Mouse (Mus musculus) frontal cortex, postnatal 14 days (tissue): ENCODE measurements around the gene Clmn.

ENCODE experiments used
- DNase-seq, 2 experiments: peaks; one replicate each; pipeline ENCODE4 v3.0.0; 2022; ENCODE audit warnings: low spot score in 2 of 2

The Clmn gene

DNA sequence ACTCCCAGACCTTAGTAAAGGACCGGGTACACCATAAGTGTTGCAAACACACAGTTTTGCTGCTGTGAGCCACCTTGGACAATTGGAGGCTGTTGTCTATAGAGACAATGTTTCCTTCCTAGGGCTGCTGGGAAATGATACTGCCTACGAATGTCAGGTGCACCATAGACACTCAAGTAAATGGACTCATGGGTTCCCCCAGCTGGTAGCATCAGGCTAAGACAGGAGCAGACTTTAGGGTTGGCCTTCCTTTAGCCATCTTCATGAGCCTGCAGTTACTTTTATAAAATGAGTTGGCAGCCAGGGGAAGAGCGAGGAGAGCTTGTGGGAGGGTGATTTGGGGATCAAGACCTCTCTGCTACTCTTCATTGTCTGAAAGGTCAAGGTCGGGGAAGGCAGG lies 52.2 kb downstream of the Clmn start:
- DNase-seq = no peak

DNA sequence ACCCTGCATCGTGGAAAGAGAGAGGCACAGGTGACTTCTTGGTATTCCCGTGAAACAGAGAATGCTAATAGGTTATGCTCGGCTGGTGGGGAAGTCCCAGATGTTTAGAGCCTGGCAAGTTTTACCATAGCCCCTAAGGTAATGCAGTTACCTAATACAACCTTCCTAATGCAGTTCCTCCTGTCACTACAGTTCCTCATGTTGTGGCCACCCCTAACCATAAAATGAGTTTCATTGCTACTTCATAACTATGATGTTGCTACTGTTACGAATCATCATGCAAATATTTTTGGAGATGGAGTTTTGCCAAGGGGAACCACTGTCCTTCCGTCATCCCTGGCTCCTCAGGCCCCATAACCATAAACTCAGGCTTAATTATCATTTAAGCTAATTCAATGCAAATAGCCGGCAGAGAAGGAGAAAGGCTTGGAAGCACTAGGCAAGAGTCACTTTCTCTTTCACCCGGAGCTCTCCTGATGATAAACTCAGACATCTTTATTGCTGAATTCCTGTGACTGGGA lies 53.9 kb downstream of the Clmn start:
- no peak for DNase-seq

DNA sequence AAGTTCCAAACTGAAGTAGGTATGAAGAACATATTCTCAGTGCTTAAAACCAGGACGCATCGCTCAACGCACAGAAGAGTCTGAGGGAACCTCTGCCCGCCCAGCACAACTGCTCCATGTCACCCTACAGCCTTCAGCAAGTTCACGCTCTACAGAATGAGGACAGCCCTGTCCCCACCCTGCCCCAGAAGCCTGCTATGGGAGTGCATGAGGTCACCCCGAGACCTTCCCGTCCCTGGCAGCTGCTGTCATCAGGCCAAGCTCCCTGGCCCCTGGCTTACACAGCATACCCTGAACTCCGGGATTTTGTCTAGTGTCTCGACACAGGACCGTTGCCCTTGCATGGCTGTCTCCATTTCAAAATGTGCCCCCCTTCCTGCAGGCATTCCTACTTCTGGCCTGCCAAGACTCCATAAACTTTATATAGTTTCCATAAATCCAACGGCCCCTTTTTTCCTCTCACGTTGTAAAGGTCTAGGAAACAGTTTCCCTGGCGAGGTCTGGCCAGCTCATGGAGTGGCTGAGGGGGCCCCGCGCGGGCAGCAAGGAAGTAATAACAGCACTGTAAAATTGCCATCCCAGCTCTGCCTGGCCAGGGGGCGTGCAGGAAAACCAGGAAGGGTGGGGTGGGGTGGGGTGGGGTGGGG lies 56.3 kb downstream of the Clmn start:
- no peak for DNase-seq

DNA sequence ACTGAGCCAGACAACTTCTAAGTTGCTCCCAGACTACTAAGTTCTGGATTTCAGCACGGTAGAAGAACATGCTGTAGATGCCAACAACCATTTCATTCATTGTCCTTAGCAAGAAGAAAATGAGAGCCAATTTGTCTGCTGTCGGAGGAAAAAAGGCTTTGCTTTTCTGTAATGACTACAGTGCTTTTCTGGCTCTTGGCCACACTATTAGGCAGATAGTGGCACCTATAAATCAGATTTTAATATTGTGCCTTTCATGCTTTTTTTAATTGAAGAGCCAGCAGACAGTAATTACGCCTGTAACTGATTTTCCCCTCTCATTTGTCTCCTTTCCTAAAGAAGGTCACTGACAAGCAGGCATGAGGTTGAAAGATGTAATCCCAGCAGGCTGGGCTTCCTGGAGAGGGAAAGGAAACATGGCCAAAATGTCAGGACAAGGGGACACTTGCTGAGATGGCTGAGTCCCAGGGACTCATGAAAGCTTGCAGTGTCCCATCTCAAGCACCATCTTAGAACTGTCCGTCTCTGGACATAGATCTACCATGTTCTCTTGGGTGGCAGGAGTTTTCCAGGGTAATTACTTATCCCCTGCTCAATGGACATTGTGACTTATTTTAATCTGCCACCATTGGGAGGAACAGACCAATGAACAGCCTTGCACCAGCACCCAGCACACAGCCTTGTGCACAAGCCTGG lies 58.0 kb downstream of the Clmn start:
- DNase-seq = no peak

DNA sequence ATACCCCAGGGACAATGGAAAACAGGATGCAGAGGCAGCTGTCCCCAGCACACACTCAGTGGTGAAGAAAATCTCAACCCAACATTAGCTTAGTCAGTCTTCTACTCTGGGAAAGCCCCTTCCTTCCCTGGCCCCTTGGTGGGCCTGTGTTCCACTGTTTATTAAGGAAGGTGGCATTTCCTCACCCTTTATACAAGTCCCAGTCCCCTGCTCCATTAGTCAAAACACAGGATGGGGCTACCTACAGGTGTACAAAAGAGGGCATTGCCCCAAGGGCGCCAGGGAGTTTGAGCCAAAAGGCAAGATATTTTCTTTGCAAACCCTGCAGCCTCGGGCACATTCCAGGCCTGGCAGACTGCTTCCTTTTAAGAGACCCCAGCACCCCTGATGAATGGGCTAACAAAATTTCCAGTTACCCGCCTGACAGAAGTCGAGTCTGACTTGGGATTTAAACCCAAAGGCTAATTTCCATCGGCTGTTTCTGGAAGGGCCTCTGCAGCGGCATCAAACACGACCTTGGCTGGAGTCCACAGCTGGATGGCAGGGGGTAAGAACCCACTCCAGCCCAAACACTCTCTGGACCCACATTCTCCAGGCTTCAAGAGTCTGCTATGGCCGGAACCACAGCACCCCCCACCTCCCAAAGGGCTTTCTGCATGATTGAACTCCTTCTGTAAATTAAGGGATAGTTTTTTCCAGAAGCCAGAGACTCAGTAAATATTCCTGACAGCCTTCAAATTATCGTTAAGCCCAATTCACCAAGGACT lies 63.2 kb downstream of the Clmn start:
- DNase-seq = no peak

DNA sequence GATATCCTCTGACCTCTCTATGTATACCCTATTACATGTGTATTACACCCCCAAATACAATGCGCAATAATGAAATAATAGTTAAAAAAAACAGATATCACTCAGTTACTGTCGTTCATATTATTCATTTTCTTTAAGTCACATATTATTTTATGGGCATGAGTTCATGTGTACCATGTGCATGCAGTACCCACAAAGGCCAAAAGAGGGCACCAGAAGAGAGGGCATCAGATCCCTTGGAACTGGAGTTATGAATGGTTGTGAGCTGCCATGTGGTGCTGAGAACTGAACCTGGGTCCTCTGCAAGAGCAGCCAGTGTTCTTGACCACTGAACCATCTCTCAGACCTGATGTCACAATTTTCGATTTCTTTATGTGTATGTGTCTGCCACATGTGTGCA lies 65.5 kb downstream of the Clmn start:
- no peak for DNase-seq

DNA sequence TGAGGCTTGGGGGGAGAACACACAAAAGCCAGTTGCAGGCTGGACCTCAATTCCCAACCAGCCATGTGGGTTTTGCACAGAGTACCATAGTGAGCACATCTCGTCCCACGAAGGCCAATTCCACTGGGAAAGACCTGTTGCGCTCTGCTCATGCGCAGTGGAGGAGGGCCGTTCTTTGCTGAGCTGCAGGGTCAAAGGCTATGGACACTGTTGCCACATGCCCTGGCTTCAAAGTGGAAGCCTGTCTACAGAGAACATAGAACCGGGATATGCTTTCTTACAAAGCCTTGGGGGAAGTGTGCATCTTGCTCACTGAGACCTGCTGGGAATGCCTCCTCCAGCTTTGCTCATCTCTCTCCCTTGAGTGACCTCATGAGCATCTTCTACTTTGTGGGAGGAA lies 67.0 kb downstream of the Clmn start:
- DNase-seq = no peak

DNA sequence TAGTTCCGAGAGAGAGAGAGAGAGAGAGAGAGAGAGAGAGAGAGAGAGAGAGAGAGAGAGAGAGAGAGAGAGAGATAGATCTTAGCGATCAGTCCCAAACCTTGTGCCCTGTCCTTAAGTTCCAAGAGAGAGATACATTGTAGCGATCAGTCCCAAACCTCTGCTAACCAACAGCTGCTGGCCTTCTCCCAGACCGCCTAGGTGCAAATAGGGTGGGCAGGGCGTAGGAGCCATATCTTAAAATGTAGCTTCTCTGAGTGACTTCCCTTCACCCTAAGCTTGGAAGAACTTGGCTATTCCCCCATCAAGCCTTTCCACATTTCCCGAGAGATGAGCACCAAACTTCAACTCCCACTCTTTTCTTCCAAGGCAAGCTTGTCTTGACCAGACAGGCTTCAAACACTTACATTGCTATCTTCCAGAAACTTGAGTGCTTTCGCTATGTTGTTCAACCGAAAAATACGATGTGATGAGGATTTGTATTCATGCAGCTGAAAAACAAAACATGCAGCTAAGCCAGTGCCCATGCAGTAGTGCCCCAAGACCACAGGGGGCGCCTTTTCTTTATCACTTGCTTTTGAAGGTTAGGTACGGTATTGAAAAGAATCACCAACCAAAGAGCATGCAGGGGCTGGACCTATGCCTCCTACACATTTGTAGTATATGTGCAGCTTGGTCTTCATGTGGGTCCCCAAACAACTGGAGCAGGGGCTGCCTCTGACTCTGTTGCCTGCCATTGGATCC lies 68.1 kb downstream of the Clmn start:
- no peak for DNase-seq

DNA sequence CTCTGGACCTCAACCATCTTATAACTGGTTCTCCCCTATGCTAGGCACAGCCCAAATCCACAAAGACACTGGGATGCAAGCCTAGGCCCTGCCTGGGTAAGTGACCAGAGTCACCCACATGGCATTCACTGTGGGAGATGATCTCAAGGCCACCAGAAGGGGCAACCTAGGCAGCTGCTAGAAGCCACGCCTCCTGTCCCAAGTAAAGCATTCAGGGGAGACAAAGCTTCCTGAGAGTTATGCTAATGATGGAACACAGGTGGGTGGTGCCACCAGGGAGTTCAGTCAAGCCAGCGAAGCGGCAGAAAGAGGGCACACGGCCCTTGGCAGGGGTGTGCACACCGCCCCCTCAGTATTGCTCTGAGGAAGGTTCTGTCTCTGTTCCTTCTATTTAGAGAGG lies 69.9 kb downstream of the Clmn start:
- no peak for DNase-seq

DNA sequence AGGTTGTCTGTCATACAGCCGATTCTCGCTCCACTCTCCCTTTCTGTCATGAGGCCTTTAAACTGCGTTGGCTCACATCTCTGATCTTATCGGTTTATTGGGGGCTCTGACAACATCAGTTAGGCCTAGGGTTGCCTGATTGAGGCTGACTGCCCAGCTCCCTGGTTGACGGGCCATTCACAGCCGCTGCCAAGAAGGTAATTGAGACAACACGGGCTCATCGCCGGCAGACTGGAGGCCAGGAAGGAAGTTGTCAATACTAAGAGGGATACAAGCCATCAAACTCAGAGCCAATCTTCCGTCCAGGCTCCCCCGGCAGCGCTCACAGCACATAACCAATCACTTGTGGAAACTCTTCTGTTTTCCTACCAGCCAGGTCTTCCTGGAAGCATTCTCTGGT lies 71.4 kb downstream of the Clmn start:
- no peak for DNase-seq

DNA sequence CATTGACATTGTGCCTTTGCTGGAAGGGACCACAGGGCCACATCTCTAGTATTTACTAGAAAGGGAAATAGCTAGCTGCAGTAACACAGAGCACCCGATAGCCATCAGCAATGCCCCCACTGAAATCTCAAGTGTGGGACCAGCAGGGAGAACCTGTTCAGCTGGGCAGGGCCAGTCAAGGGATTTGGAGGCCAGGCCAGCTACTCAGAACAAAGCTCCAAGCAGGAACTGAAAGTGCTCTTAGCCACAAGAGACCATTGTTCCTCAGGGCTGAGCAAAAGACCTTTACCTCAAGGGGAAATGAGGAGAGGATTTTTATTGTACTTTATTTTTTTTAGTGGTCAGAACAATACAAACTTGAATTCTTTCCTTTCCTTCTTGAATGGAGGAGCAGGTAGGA lies 87.3 kb downstream of the Clmn start:
- no peak for DNase-seq

DNA sequence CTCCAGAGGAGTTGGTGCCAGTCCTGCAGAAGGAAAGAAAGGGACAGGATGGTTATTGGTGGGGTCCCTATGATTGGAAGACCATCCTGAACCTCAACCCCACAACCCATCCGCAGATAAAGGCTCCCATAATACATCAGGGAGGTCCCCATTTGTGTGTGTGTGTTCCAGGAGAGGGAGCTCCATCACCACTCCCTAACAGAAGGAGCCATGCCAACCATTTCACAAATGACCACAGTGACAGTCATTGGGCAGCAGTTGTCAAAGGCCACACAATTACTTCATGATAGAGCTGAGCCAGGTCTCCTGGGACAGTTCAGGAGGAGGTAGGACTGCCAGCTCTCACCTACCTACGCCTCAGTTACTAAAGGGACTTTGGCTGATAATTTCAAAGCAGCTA lies 92.9 kb downstream of the Clmn start:
- no peak for DNase-seq

DNA sequence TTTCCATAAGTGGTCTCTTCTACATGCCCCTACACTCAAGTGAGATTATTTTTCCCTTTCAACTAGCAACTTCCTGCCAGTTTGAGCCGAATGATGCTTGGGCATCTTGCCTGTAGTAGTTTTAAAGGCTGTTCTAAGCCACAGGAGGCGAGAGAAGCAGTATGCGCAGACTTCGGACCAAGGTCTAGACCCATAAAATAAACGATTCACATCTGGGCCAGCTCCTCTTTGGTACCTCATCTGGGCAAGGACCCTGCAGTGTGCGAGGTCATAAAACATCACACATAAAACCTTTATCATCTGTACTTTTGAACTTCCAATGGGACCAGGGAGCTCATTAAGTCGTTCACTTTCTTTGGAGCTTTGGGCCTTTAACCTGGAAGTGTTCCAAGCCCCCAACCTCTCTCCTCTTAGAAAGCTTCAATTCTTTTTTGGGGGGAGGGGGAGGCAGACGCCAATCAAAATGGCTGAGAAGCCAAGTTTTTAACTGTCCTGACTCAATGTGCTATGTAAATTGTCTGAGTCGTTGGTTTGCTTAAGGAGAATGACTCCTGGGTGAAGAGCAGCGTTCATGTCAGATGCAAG lies 95.6 kb downstream of the Clmn start:
- no peak for DNase-seq

DNA sequence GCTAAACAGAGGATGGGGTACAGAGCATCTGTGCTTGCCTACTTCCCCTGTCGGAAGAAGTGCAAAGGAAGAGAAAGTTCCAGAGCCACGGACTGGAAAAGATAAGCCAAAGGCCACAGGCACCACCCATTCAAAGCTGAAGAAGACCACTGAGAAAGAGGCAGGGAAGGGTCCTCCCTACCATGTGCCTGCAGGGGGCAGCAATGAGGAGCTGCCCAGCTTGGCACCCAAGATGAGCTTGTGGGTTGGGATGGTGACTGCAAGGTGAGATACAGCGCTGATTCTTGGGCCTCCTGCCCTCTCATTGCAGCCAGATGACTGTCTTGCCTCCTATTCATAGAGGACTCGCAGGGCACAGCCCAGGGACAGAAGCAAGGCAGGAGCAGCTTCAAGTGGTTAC lies 97.7 kb downstream of the Clmn start:
- DNase-seq = no peak

DNA sequence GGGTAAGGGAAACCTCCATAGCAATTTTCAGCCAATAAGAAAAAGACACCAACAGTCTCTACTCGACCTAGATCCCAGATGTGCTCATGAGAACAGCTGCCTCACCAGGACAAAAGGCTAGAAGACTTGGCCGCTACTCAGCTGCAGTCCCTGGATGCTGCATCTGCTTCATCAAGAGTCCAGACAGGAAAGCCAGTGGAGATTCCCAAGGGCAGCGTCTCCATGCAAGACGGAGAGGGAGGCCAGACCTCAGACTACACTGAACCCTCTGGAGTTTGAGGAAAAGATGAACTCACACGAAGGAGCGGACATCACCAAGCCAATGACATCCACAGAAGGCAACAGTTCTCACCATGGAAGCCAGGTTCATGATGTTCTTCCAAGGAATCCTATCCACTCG lies 99.1 kb downstream of the Clmn start:
- no peak for DNase-seq

DNA sequence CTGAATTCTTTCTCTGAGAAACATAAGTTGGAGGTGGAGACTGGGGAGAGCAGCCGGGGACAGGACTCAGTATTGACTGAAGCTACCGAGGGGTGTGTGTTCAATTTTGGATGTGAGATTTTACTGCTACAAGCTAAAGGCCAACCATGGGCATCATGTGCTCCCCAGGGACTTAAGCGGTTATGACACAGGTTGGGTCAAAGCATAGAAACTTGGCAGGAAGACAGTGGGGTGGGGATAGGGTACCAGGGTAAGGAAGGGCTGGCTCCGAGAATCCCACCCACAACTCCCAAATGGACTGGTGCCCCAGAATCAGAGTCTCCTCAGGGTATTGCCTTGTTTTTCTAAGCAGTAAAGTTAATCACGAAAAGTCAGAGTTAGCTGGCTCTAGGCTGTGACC lies 99.8 kb downstream of the Clmn start:
- DNase-seq = no peak

DNA sequence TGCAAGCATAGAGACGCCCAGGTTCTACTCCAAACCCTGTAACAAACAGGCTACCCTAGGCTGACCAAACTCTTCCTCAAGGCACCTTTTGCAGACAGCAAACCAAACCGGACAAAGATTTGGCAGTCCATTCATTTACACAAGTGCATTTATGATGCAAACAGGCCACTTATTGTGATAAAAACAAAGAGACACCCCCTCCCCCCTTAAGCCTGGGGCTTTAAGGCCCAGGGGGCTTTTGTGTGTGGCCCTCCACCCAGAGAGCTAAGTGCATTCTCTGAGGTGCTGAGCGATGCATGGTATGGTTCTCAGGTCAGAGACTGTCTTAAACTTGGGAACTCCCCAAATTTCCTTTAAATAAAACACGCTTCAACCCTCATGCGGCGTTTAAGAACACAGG lies 101.0 kb downstream of the Clmn start:
- no peak for DNase-seq

DNA sequence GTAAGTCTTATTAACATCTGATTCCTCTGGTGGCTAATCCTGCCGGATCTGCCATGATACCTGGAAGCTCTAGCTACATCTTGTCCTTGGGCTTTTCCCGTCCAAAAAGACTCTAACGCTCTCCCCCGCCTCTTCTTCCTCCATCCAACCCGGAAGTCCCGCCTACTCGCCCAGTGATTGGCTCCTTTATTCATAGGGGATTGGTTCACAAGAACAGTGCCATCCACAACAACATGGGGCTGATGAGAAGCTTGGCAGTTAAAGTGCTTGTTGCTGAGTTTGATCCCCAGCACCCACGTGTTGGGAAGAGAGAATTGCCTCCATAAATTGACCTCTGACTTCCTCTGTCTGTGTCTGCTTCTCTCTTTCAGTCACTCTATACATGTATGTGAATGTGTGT lies 103.5 kb downstream of the Clmn start:
- DNase-seq = no peak

DNA sequence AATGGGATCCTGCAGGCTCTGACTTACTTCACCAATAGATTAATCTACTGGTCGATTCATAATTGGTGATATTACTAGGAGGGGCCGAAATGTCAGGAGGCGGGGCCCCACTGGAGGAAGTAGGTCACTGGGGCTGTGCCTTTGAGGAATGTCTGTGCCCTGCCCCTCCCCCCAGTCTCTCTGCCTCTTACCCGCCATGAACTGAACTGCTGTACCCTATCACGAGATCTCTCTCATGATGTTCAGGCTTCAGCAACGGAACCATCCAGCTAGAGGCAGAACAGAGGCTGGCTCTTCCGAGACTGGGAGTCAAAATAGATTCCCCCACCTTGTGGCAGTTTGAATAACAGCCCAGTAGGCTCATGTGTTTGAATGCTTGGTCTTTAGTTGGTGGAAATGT lies 106.8 kb downstream of the Clmn start:
- DNase-seq = no peak

DNA sequence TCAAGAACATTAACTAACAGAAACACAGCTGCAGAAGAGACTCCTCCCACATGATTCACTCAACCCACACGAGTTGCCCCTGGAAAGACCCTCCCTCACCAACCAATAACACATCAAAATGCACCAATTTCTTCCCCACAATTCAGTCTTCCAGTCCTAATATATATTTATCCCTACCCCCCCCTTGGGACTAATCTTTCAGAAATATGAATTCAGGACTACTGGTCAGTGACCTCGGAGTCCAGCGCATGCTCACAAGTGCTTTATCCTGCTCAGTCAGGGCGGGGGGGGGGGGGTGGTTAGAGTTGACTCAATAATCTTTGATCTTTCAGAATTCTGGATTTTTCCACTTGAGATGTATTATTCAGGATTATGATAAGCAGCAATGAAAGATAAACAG lies 111.2 kb downstream of the Clmn start:
- DNase-seq = no peak

DNA sequence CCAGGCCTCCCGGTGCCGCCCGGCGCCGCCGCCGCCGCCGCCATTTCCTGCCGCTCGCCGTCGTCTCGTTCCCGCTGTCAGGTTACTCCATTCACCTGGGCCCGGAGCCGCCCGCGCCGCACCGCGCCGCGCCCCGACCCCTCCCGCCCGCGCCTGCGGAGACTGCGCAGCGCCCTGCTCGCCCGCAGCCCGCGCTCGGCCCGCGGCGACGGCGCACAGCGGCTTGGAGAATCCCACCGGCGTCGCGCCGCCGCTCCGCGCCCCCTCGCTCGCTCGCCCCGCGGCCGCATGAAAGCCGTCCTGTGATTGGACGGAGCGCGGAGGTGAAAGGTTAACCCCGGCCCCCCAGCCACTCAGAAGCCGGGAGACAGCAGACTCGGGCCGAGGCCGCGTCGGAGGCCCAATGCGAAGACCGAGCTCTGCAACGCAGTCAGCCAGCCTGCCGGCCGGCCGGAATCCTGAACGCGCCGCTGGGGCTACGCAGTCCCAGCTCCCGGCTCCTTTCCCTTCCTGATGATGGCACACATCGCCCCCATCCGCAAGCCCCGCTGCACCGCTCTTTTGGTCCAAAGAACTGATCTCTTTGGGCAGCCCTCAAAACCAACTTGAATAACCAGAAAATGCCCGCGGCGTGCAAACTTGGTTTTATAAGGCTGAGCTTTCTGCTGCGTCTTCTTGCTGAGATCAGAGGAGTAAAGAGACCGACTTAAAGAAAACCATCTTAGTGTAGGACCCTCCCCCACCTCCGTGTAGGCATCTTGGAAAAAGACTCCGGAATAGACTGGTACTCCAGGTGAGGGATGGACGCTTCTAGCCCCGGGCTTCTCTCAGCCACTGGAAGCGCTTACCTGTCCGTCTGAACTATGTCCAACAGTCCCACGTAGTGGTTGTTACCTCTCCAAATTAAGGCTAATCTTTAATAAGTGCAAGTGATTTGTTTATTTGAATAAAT lies 112.8 kb downstream of the Clmn start, which contains the start of gene Dicer1:
Gene Dicer1 (minus strand): TSS at position 139 of the 952 bp plus-strand sequence.
- peak; percentile 93 to 98 for DNase-seq
